Mouse (Mus musculus) hindbrain, embryonic 14.5 days (tissue): Measurements from ENCODE around the gene Cys1. TPM values are rescaled to one million over a fixed set of nuclear protein-coding genes. Genes with fewer than 3 reads are reported as not detected.
A peak's percentile ranks its signal among the peaks of the same experiment; 100 is the strongest.
"Not testable (repeated sequence)": the region's sequence is repeated elsewhere in the genome, so short reads cannot be mapped to it uniquely, and the experiment has no call there.

Source experiments
- ATAC-seq: fragments of 200-750 bp; cut with Nextera tagmentation; 2 replicates; pipeline ENCODE4 v1.8.0; 2017; ENCODE audit warnings: moderate number of reproducible peaks, mild to moderate bottlenecking, moderate TSS enrichment, moderate library complexity; ENCODE audit not compliant: low FRiP score
- DNase-seq: peaks from one replicate; pipeline ENCODE4 v3.0.0-alpha.2; 2015; ENCODE audit warnings: low spot score
- H3K27ac ChIP-seq: fragments of 300-500 bp; sonication (generic); 2 replicates; pipeline ENCODE4 v1.5.1; 2014; ENCODE audit warnings: mild to moderate bottlenecking, moderate library complexity
- H3K27me3 ChIP-seq: fragments of 300-500 bp; sonication (generic); 2 replicates; pipeline ENCODE4 v1.6.1; 2014; ENCODE audit warnings: mild to moderate bottlenecking, low read length, mixed read lengths; ENCODE audit not compliant: control insufficient read depth, insufficient read depth
- H3K36me3 ChIP-seq: fragments of 300-500 bp; sonication (generic); replicated peaks from 2 replicates; pipeline ENCODE4 v1.6.1; 2014; ENCODE audit not compliant: control insufficient read depth, insufficient read depth
- H3K4me1 ChIP-seq: fragments of 300-500 bp; sonication (generic); replicated peaks from 2 replicates; pipeline ENCODE4 v1.6.1; 2014; ENCODE audit warnings: antibody characterized with exemption, low read length, mixed read lengths; ENCODE audit not compliant: control insufficient read depth, insufficient read depth
- H3K4me2 ChIP-seq: fragments of 300-500 bp; sonication (generic); replicated peaks from 2 replicates; pipeline ENCODE4 v1.6.1; 2014; ENCODE audit warnings: mild to moderate bottlenecking, moderate library complexity
- H3K4me3 ChIP-seq: fragments of 300-500 bp; sonication (generic); replicated peaks from 2 replicates; pipeline ENCODE4 v1.5.1; 2014; ENCODE audit warnings: mild to moderate bottlenecking, low read length
- H3K9ac ChIP-seq: fragments of 300-500 bp; sonication (generic); 2 replicates; pipeline ENCODE4 v1.6.1; 2014
- H3K9me3 ChIP-seq: fragments of 300-500 bp; sonication (generic); 2 replicates; pipeline ENCODE4 v1.6.1; 2016; ENCODE audit warnings: low read length; ENCODE audit not compliant: control insufficient read depth
- WGBS: fragments of 180-500 bp; shearing (Covaris S2); extraction: QIAGEN DNeasy Blood & Tissue Kit; methylation state at CpG from one replicate; pipeline ENCODE4 v1.1.7; 2014; 5-methylcytosine and 5-hydroxymethylcytosine counted together
- polyA plus RNA-seq: library from polyadenylated mRNA; unstranded; fragments of >200 nt; fragmentation: Nextera tagmentation; extraction: Ambion mirVana; gene quantifications from 2 replicates; pipeline ENCODE4 v1.2.1, GENCODE M21; 2014

Gene Cys1
- polyA plus RNA-seq, 1 experiment from 2014 or later: 2.3 TPM

DNA sequence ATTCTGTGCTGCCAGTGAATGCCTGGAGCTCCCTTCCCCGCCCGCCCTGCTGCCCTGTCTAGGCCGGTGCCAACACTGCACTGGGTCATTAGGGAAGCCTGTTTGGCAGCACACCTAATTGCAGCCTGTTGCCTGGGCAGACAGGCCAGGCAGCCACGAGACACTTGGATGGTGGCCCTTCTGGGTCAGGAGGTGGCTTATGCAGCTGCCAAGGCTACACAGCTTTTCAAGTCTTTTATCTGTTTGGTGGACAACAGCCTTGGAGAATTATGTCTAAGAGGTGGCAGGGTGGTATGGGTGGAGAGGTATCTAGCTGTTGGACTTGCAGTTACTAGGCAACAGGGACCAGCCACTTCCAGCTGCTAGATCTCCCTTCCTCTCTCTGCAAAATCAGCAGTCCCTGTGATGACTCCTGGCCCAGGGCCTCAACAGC, 39.2 kb downstream of the Cys1 start:
- H3K27me3 ChIP-seq: no peaks in the 10 kb centered on the region; the same call in 1 of the 2 replicates
- H3K27ac ChIP-seq: no peak overlapping the region
- no peak overlapping the region for H3K4me3 ChIP-seq
- ATAC-seq (peak; percentile 93), DNase-seq (peak; percentile 72)
- WGBS: 61% methylated on average over 4 of the region's 4 CpGs
- no peaks in the 10 kb centered on the region for H3K36me3 ChIP-seq
- H3K4me1 ChIP-seq: peaks cover 6% of the 10 kb centered on the region
- H3K9me3 ChIP-seq: no peaks in the 10 kb centered on the region
- no peak overlapping the region for H3K9ac ChIP-seq
- no peak overlapping the region for H3K4me2 ChIP-seq

DNA sequence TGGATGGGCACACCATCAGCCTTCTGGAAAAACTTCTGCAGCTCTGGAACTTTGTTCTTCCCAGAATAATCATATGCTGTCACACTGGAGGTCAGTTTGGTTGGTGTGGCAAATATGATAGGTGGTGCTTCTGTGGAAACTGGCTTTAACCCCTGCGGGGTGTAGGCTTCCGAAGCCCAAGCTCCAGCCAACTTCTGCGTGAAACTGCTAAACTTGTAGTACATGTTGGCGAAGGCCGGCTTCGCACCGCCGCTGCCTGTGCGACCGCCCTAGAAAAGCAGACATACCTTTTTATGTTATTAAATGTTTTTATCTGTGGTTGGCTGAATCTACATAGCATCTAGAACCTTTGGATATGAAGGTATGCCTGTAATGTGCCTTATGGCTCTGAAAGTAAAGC, 42.8 kb downstream of the Cys1 start:
- WGBS: 97% methylated on average over 10 of the region's 10 CpGs
- not testable (repeated sequence) for H3K9ac ChIP-seq, H3K27ac ChIP-seq, DNase-seq, ATAC-seq, H3K27me3 ChIP-seq, H3K4me2 ChIP-seq, H3K4me3 ChIP-seq, H3K9me3 ChIP-seq, H3K4me1 ChIP-seq, H3K36me3 ChIP-seq

- WGBS: 93% methylated on average over 3 of the region's 3 CpGs
- H3K4me3 ChIP-seq: no peak overlapping the region
- H3K4me2 ChIP-seq: no peak overlapping the region
- no peaks in the 10 kb centered on the region for H3K36me3 ChIP-seq
- no peak overlapping the region for H3K27ac ChIP-seq
- H3K9ac ChIP-seq: no peak overlapping the region
- H3K4me1 ChIP-seq: no peaks in the 10 kb centered on the region
- DNase-seq: no peak
- no peaks in the 10 kb centered on the region for H3K9me3 ChIP-seq
- no peaks in the 10 kb centered on the region for H3K27me3 ChIP-seq
- no peak for ATAC-seq
These were observed 47.0 kb downstream of the Cys1 start for GRCm38 (mm10) chr12:24634648-24635047.

GRCm38 (mm10) chr12:24634212-24634611, 47.4 kb downstream of the Cys1 start:
- Histone ChIP-seq H3K4me2 (no peak overlapping the region), H3K9me3 (no peaks in the 10 kb centered on the region), H3K9ac (no peak overlapping the region), H3K27me3 (no peaks in the 10 kb centered on the region), H3K27ac (no peak overlapping the region), H3K36me3 (no peaks in the 10 kb centered on the region), H3K4me3 (no peak overlapping the region), H3K4me1 (no peaks in the 10 kb centered on the region)
- no peak for ATAC-seq
- DNase-seq: no peak
- 86% methylated on average over 4 of the region's 4 CpGs for WGBS

- no peak overlapping the region for H3K4me2 ChIP-seq
- H3K4me3 ChIP-seq: no peak overlapping the region
- WGBS: 84% methylated on average over 1 of the region's 1 CpGs
- DNase-seq (no peak), ATAC-seq (no peak)
- H3K9ac ChIP-seq: no peak overlapping the region
- H3K27me3 ChIP-seq: no peaks in the 10 kb centered on the region
- H3K9me3 ChIP-seq: no peaks in the 10 kb centered on the region
- H3K27ac ChIP-seq: no peak overlapping the region
- no peaks in the 10 kb centered on the region for H3K4me1 ChIP-seq
- H3K36me3 ChIP-seq: no peaks in the 10 kb centered on the region
These were observed 47.8 kb downstream of the Cys1 start for GRCm38 (mm10) chr12:24633753-24634191.

DNA sequence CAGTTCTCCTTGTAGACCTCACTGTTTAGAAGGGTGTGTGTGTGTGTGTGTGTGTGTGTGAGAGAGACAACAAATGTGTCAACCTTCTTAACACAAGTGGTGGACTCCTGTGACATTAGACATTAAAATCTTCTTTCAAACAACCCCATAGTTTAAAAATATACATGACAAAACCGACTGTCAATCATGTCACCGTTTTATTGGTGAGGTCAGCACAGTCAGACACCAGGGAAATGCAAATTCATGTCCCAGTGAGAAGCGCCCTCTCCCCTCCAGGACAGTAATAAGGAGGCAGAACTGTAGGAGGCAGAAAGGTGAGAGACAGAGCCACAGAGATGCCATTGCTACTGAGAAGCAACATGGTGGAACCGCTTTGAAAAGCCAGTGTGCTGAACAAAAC, 49.2 kb downstream of the Cys1 start:
- ATAC-seq (no peak), DNase-seq (no peak)
- H3K9me3 ChIP-seq: no peaks in the 10 kb centered on the region
- no peaks in the 10 kb centered on the region for H3K36me3 ChIP-seq
- H3K27ac ChIP-seq: no peak overlapping the region
- H3K27me3 ChIP-seq: no peaks in the 10 kb centered on the region
- H3K4me3 ChIP-seq: no peak overlapping the region
- WGBS: 52% methylated on average over 4 of the region's 4 CpGs
- H3K4me2 ChIP-seq: no peak overlapping the region
- no peaks in the 10 kb centered on the region for H3K4me1 ChIP-seq
- no peak overlapping the region for H3K9ac ChIP-seq

DNA sequence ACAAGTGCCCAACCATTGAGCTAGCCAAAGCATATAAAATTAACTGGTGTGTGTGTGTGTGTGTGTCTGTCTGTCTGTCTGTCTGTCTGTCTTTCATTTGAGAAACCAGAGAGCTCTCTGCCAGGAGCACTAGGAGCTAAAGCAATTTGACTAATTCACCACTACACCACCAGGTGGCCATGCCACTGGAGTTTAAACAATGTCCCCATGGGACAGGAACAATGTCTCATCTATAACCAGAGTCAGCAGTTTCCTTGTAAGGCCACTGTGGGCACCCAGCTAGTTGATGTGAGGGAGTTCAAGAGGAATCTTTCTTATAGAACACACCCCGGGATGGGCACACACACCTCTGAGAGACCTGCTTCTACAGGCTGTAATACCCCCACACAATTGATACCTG, 51.4 kb downstream of the Cys1 start:
- WGBS: 81% methylated on average over 1 of the region's 1 CpGs
- Histone ChIP-seq H3K27me3 (no peaks in the 10 kb centered on the region), H3K36me3 (no peaks in the 10 kb centered on the region), H3K4me3 (no peak overlapping the region), H3K9me3 (no peaks in the 10 kb centered on the region), H3K4me1 (no peaks in the 10 kb centered on the region), H3K9ac (no peak overlapping the region), H3K27ac (no peak overlapping the region), H3K4me2 (no peak overlapping the region)
- ATAC-seq (no peak), DNase-seq (no peak)

GRCm38 (mm10) chr12:24627215-24627614, 54.4 kb downstream of the Cys1 start:
- Histone ChIP-seq H3K4me2 (no peak overlapping the region), H3K36me3 (no peaks in the 10 kb centered on the region), H3K4me1 (peaks cover 11% of the 10 kb centered on the region), H3K4me3 (no peak overlapping the region), H3K9me3 (no peaks in the 10 kb centered on the region), H3K27me3 (no peaks in the 10 kb centered on the region), H3K27ac (no peak overlapping the region), H3K9ac (no peak overlapping the region)
- ATAC-seq (no peak), DNase-seq (no peak)
- 70% methylated on average over 3 of the region's 3 CpGs for WGBS

GRCm38 (mm10) chr12:24626401-24626800, 55.2 kb downstream of the Cys1 start:
- no peak for DNase-seq
- no peaks in the 10 kb centered on the region for H3K9me3 ChIP-seq
- WGBS: 93% methylated on average over 5 of the region's 5 CpGs
- H3K4me2 ChIP-seq: no peak overlapping the region
- H3K4me1 ChIP-seq: peaks cover 11% of the 10 kb centered on the region
- H3K27ac ChIP-seq: no peak overlapping the region
- no peak overlapping the region for H3K9ac ChIP-seq
- no peaks in the 10 kb centered on the region for H3K36me3 ChIP-seq
- no peaks in the 10 kb centered on the region for H3K27me3 ChIP-seq
- ATAC-seq: no peak
- H3K4me3 ChIP-seq: no peak overlapping the region
